Mouse (Mus musculus) stomach, embryonic 16.5 days (tissue): ENCODE data around the gene Auts2. TPM values are rescaled to one million over a fixed set of nuclear protein-coding genes. Genes with fewer than 3 reads are reported as not detected.

Experiments used
- ATAC-seq: fragments of 200-750 bp; cut with Nextera tagmentation; 2 replicates; pipeline ENCODE4 v1.8.0; 2017; ENCODE audit warnings: moderate number of reproducible peaks, moderate TSS enrichment; ENCODE audit not compliant: insufficient read depth, low FRiP score
- H3K27ac ChIP-seq: fragments of 300-500 bp; sonication (generic); 2 replicates; pipeline ENCODE4 v1.5.1; 2014; ENCODE audit warnings: low read length
- H3K27me3 ChIP-seq: fragments of 300-500 bp; sonication (generic); 2 replicates; pipeline ENCODE4 v1.6.1; 2014; ENCODE audit warnings: low read length, control low read depth, mixed read lengths; ENCODE audit not compliant: control insufficient read depth, insufficient read depth
- H3K36me3 ChIP-seq: fragments of 300-500 bp; sonication (generic); 2 replicates; pipeline ENCODE4 v1.6.1; 2014; ENCODE audit warnings: low read length; ENCODE audit not compliant: control insufficient read depth, insufficient read depth
- H3K4me1 ChIP-seq: fragments of 300-500 bp; sonication (generic); 2 replicates; pipeline ENCODE4 v1.6.1; 2014; ENCODE audit warnings: low read length, control low read depth, mixed read lengths; ENCODE audit not compliant: control insufficient read depth, insufficient read depth
- H3K4me2 ChIP-seq: fragments of 300-500 bp; sonication (generic); 2 replicates; pipeline ENCODE4 v1.6.1; 2014; ENCODE audit warnings: low read depth, low read length, mixed read lengths
- H3K4me3 ChIP-seq: fragments of 300-500 bp; sonication (generic); replicated peaks from 2 replicates; pipeline ENCODE4 v1.5.1; 2014; ENCODE audit warnings: mild to moderate bottlenecking, low read length
- H3K9ac ChIP-seq: fragments of 300-500 bp; sonication (generic); 2 replicates; pipeline ENCODE4 v1.6.1; 2014; ENCODE audit warnings: low read length
- H3K9me3 ChIP-seq: fragments of 300-500 bp; sonication (generic); replicated peaks from 2 replicates; pipeline ENCODE4 v1.6.1; 2016; ENCODE audit warnings: low read length, control low read depth; ENCODE audit not compliant: control insufficient read depth
- WGBS: fragments of 180-500 bp; shearing (Covaris S2); extraction: QIAGEN DNeasy Blood & Tissue Kit; methylation state at CpG from one replicate; pipeline ENCODE4 v1.1.7; 2014; 5-methylcytosine and 5-hydroxymethylcytosine counted together
- polyA plus RNA-seq: library from polyadenylated mRNA; unstranded; fragments of >200 nt; fragmentation: Nextera tagmentation; extraction: Ambion mirVana; gene quantifications from 2 replicates; pipeline ENCODE4 v1.2.1, GENCODE M21; 2015

Gene Auts2
- polyA plus RNA-seq, 1 experiment from 2014 or later: 20.1 TPM

DNA sequence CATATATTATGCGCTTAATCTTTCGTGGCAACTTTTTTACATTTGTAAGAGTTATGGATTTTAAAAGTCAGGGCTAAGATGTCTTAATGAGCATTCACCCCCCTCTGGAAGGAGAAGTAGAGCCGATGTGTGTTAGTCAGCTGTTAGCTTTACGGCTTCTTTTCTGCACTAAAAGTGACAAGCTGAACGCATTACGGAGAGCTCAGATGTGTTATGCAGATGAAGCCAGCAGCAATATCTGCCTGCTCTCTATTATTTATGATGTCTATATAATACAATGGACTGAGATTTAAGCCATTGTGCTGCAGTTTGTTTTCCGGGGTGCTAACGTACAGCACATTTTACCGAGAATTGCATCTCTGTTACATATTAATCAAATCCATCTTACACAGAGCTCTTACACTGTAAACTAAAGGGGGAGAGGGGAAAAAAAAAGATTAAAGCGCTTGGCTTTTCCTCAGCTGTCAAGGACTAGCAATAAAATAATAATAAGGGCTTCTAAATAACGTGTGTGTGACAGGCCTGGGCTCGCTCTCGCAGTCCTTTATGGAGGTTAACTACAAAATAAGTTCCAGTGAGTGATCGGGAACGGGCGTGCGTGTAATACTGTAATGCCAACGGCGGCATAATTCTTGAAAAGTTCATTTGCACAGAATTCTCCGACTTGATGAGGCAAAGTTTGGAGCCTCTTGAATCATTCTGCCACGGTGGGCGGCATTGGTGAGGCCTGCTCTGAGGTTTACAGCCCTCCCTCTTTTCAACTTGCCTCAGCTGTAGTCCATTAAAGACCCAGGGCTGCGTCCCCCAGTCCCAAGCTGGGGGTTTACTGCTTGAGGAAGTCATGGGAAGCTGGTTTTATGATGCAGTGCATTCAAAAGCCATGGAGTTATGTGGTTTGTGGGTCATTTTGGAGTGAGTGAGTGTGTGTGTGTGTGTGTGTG is 961.8 kb downstream of the Auts2 start:
- Histone ChIP-seq H3K4me2 (peak overlapping the region; percentile 16; the same call in 1 of the 2 replicates), H3K27ac (no peak overlapping the region), H3K27me3 (no peaks in the 10 kb centered on the region), H3K9ac (no peak overlapping the region), H3K4me1 (peaks cover 10% of the 10 kb centered on the region), H3K36me3 (no peaks in the 10 kb centered on the region), H3K9me3 (no peaks in the 10 kb centered on the region), H3K4me3 (no peak overlapping the region)
- 41% methylated on average over 23 of the region's 23 CpGs for WGBS
- no peak for ATAC-seq

- Histone ChIP-seq H3K4me3 (no peak overlapping the region), H3K36me3 (no peaks in the 10 kb centered on the region), H3K9me3 (no peaks in the 10 kb centered on the region), H3K9ac (no peak overlapping the region), H3K27me3 (no peaks in the 10 kb centered on the region), H3K4me2 (no peak overlapping the region), H3K27ac (no peak overlapping the region), H3K4me1 (peaks cover 13% of the 10 kb centered on the region)
- ATAC-seq: no peak
- 76% methylated on average over 9 of the region's 9 CpGs for WGBS
Measured at GRCm38 (mm10) chr5:131578737-131579136, 964.4 kb downstream of the Auts2 start.

DNA sequence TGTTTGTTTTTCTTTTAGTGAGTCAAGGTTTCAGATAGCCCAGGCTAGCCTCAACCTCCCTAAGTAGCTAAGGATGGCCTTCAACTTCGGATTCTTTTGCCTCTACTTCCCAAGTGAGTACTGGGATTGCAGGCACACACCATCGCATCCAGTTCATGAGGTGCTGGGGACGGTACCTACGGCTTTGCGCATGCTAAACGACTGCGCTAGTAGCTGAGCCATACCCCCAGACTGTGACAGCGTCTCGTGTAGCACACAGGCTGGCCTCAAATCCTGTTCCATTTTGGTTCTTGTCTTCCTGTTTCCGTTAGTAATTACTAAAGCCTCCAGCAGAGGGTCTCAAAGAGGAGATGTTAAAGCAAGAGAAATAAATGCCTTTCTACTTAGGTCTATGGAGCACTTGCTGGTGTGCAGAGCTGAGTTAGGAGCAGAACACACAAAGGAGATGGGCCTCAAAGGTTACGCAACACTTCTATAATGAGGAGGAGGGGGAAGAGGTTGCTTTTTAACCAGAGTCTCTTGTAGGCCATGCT is 967.3 kb downstream of the Auts2 start:
- Histone ChIP-seq H3K9ac (no peak overlapping the region), H3K4me1 (peaks cover 6% of the 10 kb centered on the region; the same call in 1 of the 2 replicates), H3K4me2 (no peak overlapping the region), H3K27ac (no peak overlapping the region), H3K9me3 (no peaks in the 10 kb centered on the region), H3K4me3 (no peak overlapping the region), H3K27me3 (no peaks in the 10 kb centered on the region), H3K36me3 (no peaks in the 10 kb centered on the region)
- no peak for ATAC-seq
- WGBS: 76% methylated on average over 11 of the region's 11 CpGs

- Histone ChIP-seq H3K27ac (no peak overlapping the region), H3K9ac (no peak overlapping the region), H3K4me1 (peaks cover 6% of the 10 kb centered on the region; the same call in 1 of the 2 replicates), H3K36me3 (no peaks in the 10 kb centered on the region), H3K9me3 (no peaks in the 10 kb centered on the region), H3K4me3 (no peak overlapping the region), H3K4me2 (no peak overlapping the region), H3K27me3 (no peaks in the 10 kb centered on the region)
- no peak for ATAC-seq
- WGBS: 53% methylated on average over 5 of the region's 5 CpGs
Measured at GRCm38 (mm10) chr5:131575086-131575514, 968.0 kb downstream of the Auts2 start.

GRCm38 (mm10) chr5:131574469-131575085 is 968.6 kb downstream of the Auts2 start:
- H3K4me3 ChIP-seq: no peak overlapping the region
- H3K36me3 ChIP-seq: no peaks in the 10 kb centered on the region
- no peak overlapping the region for H3K4me2 ChIP-seq
- H3K4me1 ChIP-seq: peaks cover 6% of the 10 kb centered on the region; the same call in 1 of the 2 replicates
- no peak overlapping the region for H3K9ac ChIP-seq
- ATAC-seq: no peak
- H3K9me3 ChIP-seq: no peaks in the 10 kb centered on the region
- no peaks in the 10 kb centered on the region for H3K27me3 ChIP-seq
- no peak overlapping the region for H3K27ac ChIP-seq
- WGBS: 78% methylated on average over 16 of the region's 16 CpGs

DNA sequence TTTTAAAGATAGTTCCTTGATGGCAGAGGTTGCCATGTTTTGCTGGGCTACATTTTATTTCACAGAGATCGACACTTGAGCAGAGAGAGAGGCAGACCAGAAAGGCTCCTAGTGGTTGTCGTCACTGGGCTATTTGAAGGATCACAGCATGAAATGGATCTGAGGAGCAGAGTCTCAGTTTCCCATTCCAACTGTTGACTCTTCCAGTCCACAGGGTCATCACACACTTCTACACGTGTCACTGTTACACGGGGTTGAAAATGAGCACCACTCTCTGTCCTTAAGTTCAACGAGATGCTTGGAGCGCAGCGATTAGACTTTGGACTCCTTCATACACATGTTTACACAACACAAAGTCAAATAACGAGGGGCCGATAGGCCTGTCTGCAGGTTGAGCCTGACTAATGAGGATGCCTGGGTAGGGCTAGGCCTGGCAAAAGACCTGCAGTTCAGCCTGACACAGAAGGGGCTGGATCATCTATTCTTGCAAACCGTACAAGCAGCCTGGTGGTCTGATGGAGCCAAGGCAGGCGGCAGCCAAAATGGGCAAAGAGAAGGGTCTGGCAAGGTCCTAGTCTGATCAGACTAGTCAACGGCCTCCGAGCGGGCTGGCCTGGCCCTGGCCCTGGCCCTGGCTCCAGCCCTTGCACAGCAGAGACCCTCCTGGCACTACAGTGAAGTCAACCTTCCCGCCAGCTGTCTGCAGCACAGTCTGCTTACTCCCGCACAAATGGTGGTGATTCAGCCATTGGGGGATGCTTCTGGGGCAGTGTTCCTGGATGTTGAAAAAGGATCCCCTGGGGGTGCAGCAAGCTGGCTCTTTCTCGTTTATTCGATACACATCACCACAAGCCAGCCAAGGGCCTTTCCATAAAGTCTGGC is 969.6 kb downstream of the Auts2 start:
- 69% methylated on average over 18 of the region's 18 CpGs for WGBS
- H3K9me3 ChIP-seq: no peaks in the 10 kb centered on the region
- H3K27ac ChIP-seq: peak overlapping the region; percentile 52; the same call in 1 of the 2 replicates
- 0 out of 2 replicates have a peak, but pooled peaks cover 6% of the 10 kb centered on the region for H3K4me1 ChIP-seq
- H3K9ac ChIP-seq: no peak overlapping the region
- ATAC-seq: peak; percentile 89
- no peaks in the 10 kb centered on the region for H3K27me3 ChIP-seq
- H3K36me3 ChIP-seq: no peaks in the 10 kb centered on the region
- H3K4me3 ChIP-seq: no peak overlapping the region
- no peak overlapping the region for H3K4me2 ChIP-seq

- no peak overlapping the region for H3K4me3 ChIP-seq
- H3K4me1 ChIP-seq: no peaks in the 10 kb centered on the region
- WGBS: 61% methylated on average over 6 of the region's 6 CpGs
- H3K9ac ChIP-seq: no peak overlapping the region
- no peaks in the 10 kb centered on the region; the same call in 1 of the 2 replicates for H3K9me3 ChIP-seq
- ATAC-seq: no peak
- H3K36me3 ChIP-seq: no peaks in the 10 kb centered on the region
- H3K27me3 ChIP-seq: no peaks in the 10 kb centered on the region
- H3K4me2 ChIP-seq: no peak overlapping the region
- no peak overlapping the region for H3K27ac ChIP-seq
Measured at GRCm38 (mm10) chr5:131566032-131566431, 977.1 kb downstream of the Auts2 start.

DNA sequence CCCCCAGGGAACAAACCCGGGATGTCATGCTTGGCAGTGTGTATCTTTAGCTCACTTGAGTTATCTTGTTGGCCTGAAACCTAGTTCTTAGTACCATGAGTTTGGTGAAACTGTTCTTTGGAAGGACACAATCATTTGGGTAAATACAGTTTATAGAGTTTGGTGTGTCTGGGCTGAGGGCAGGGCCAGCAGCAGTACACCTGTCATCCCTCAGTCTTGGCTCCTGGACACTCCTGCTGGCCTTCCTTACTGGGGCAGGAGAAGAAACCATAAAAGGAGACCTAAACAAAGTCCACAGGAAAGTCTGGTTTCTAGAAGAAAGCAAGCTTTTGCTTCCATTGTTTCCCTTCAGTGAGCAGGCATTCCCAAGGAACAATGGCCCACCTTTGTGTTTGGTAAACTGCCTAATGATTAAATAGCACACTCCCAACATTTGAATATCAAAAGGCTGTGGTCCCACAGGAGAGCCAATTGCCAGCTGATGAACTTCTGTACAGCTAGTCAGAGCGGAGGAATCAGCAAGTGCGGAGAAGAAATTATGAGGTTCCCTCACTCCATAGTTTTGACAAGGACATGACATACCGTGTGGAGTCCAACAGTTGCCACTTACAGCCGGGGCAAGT is 979.4 kb downstream of the Auts2 start:
- no peak overlapping the region for H3K27ac ChIP-seq

More for the DNA sequence above, 979.4 kb downstream of the Auts2 start:
- no peaks in the 10 kb centered on the region for H3K4me1 ChIP-seq
- H3K9me3 ChIP-seq: no peaks in the 10 kb centered on the region; the same call in 1 of the 2 replicates
- no peaks in the 10 kb centered on the region for H3K27me3 ChIP-seq
- H3K4me3 ChIP-seq: no peak overlapping the region
- no peaks in the 10 kb centered on the region for H3K36me3 ChIP-seq
- ATAC-seq: peak; percentile 53; the same call in 1 of the 2 replicates
- 86% methylated on average over 5 of the region's 5 CpGs for WGBS
- no peak overlapping the region for H3K4me2 ChIP-seq
- no peak overlapping the region for H3K9ac ChIP-seq
